In genomic region chr6:83701001-83701400, GRCm38 (mm10) we compare ENCODE assay signal across 36 mouse cellular contexts. TPM values are rescaled to one million over a fixed set of nuclear protein-coding genes. Genes with fewer than 3 reads are reported as not detected.
DNase-seq lines count a peak whose midpoint lies in the region; ATAC-seq and TF ChIP-seq lines count a peak whose summit lies in the region.
"Had no signal": no experiment of that assay in that cellular context is flagged by ENCODE, and none has a peak within 500 bp of the region (broad histone marks: within the 10 kb centered on the region; RNA-seq: fewer than 3 reads in every experiment).

No protein-coding gene starts in this region.

- H3K4me2 ChIP-seq in hindbrain, embryonic 14.5 days (replicated peaks) = no peak overlapping the region
- H3K4me2 ChIP-seq in midbrain, embryonic 11.5 days = no peak overlapping the region
- H3K4me2 ChIP-seq in midbrain, postnatal 0 days (ENCODE audit: low read depth, low read length, poor library complexity, severe bottlenecking) = no peak overlapping the region
- H3K4me2 ChIP-seq: embryonic facial prominence, embryonic 13.5 days; heart, embryonic 11.5 days had no signal

- no peak for TF ChIP-seq CTCF in midbrain, postnatal 0 days (IDR thresholded peaks at IDR 0.05)

- peaks cover 7% of the 10 kb centered on the region; the same call in 1 of the 2 replicates for H3K4me1 ChIP-seq in hindbrain, embryonic 10.5 days (replicated peaks)
- H3K4me1 ChIP-seq in hindbrain, embryonic 14.5 days (replicated peaks; ENCODE audit: control insufficient read depth, insufficient read depth, low read length) = no peaks in the 10 kb centered on the region
- H3K4me1 ChIP-seq in midbrain, embryonic 11.5 days (ENCODE audit: control insufficient read depth, insufficient read depth, low read length) = no peaks in the 10 kb centered on the region
- H3K4me1 ChIP-seq in midbrain, postnatal 0 days (ENCODE audit: insufficient read depth, low read length) = no peaks in the 10 kb centered on the region
- H3K4me1 ChIP-seq in limb, embryonic 10.5 days = peaks cover 39% of the 10 kb centered on the region

- H3K36me3 ChIP-seq in hindbrain, embryonic 10.5 days = no peaks in the 10 kb centered on the region
- H3K36me3 ChIP-seq in hindbrain, embryonic 14.5 days (replicated peaks; ENCODE audit: control insufficient read depth, insufficient read depth) = no peaks in the 10 kb centered on the region
- H3K36me3 ChIP-seq in midbrain, embryonic 11.5 days (ENCODE audit: control insufficient read depth, insufficient read depth, low read length) = no peaks in the 10 kb centered on the region
- no peaks in the 10 kb centered on the region for H3K36me3 ChIP-seq in midbrain, postnatal 0 days (ENCODE audit: insufficient read depth, low read length)
- no peaks in the 10 kb centered on the region for H3K36me3 ChIP-seq in limb, embryonic 10.5 days
- H3K36me3 ChIP-seq: embryonic facial prominence, embryonic 13.5 days had no signal

- peaks cover 100% of the 10 kb centered on the region for H3K27me3 ChIP-seq in hindbrain, embryonic 10.5 days (ENCODE audit: insufficient read depth, poor library complexity, severe bottlenecking)
- H3K27me3 ChIP-seq in hindbrain, embryonic 14.5 days (ENCODE audit: control insufficient read depth, insufficient read depth, low read length) = peaks cover 93% of the 10 kb centered on the region
- H3K27me3 ChIP-seq in midbrain, embryonic 11.5 days (ENCODE audit: control insufficient read depth, insufficient read depth, low read length) = peaks cover 93% of the 10 kb centered on the region
- peaks cover 88% of the 10 kb centered on the region for H3K27me3 ChIP-seq in midbrain, postnatal 0 days (ENCODE audit: insufficient read depth, low read length)
- H3K27me3 ChIP-seq in limb, embryonic 10.5 days (ENCODE audit: low read depth, poor library complexity, severe bottlenecking) = peaks cover 100% of the 10 kb centered on the region

- ATAC-seq in hindbrain, embryonic 14.5 days (ENCODE audit: low FRiP score) = no peak
- ATAC-seq in midbrain, embryonic 11.5 days (ENCODE audit: low FRiP score) = no peak
- no peak for ATAC-seq in midbrain, postnatal 0 days (ENCODE audit: low FRiP score)
- ATAC-seq: activated CD4-positive, CD25-positive, alpha-beta regulatory T cell, adult 4 months; forebrain, embryonic 14.5 days; forebrain, postnatal 0 days; hindbrain, embryonic 16.5 days; inflammation-experienced regulatory T-cells, adult 6 months; intestine, embryonic 16.5 days had no signal

- no peak overlapping the region for H3K27ac ChIP-seq in hindbrain, embryonic 10.5 days
- no peak overlapping the region for H3K27ac ChIP-seq in hindbrain, embryonic 14.5 days
- H3K27ac ChIP-seq in midbrain, embryonic 11.5 days (ENCODE audit: low read depth, low read length) = no peak overlapping the region
- H3K27ac ChIP-seq in midbrain, postnatal 0 days (ENCODE audit: low read depth, low read length) = no peak overlapping the region
- no peak overlapping the region for H3K27ac ChIP-seq in limb, embryonic 10.5 days
- H3K27ac ChIP-seq: embryonic facial prominence, embryonic 13.5 days; gastrocnemius, adult 2 months had no signal

- peak; percentile 48 for DNase-seq in hindbrain, embryonic 10.5 days (ENCODE audit: low spot score)
- DNase-seq in hindbrain, embryonic 14.5 days (ENCODE audit: low spot score) = no peak
- peak; percentile 93 for DNase-seq in midbrain, embryonic 11.5 days (ENCODE audit: low spot score, missing footprints)
- no peak for DNase-seq in midbrain, postnatal 0 days (ENCODE audit: low spot score)
- DNase-seq in R1 (ENCODE audit: low read depth, low spot score) = peak; percentile 44
- DNase-seq in limb, embryonic 10.5 days (ENCODE audit: low spot score) = peak; percentile 41
- DNase-seq in cerebellum, adult 18-20 months = no peak
- no peak for DNase-seq in thymus, postnatal 25 days
- DNase-seq: adrenal gland, adult 8-10 months; adrenal gland, postnatal 25 days; B cell, adult 2 months; cerebellum, adult 11-12 months; cerebellum, adult 9-10 months; forebrain, postnatal 0 days; gastrocnemius, adult 2 months; gastrocnemius, postnatal 14 days; heart, adult 11 months had no signal

- H3K4me3 ChIP-seq in hindbrain, embryonic 10.5 days = no peak overlapping the region
- no peak overlapping the region for H3K4me3 ChIP-seq in hindbrain, embryonic 14.5 days (replicated peaks; ENCODE audit: low read length)
- H3K4me3 ChIP-seq in midbrain, embryonic 11.5 days (ENCODE audit: low read depth, low read length) = no peak overlapping the region
- H3K4me3 ChIP-seq in midbrain, postnatal 0 days (ENCODE audit: low read depth, low read length) = no peak overlapping the region
- H3K4me3 ChIP-seq in limb, embryonic 10.5 days = no peak overlapping the region
- H3K4me3 ChIP-seq: embryonic facial prominence, embryonic 13.5 days; erythroblast, embryonic 14.5 days; gastrocnemius, adult 2 months had no signal

- H3K9ac ChIP-seq in hindbrain, embryonic 14.5 days = no peak overlapping the region
- H3K9ac ChIP-seq in midbrain, embryonic 11.5 days (ENCODE audit: low read length) = no peak overlapping the region
- no peak overlapping the region for H3K9ac ChIP-seq in midbrain, postnatal 0 days (replicated peaks; ENCODE audit: low read length, poor library complexity, severe bottlenecking)
- H3K9ac ChIP-seq: embryonic facial prominence, embryonic 13.5 days; forebrain, postnatal 0 days had no signal

- no peaks in the 10 kb centered on the region for H3K9me3 ChIP-seq in hindbrain, embryonic 10.5 days
- no peaks in the 10 kb centered on the region for H3K9me3 ChIP-seq in hindbrain, embryonic 14.5 days (ENCODE audit: control insufficient read depth, low read length)
- peaks cover 3% of the 10 kb centered on the region; the same call in 1 of the 2 replicates for H3K9me3 ChIP-seq in midbrain, embryonic 11.5 days (ENCODE audit: control insufficient read depth, low read length)
- no peaks in the 10 kb centered on the region for H3K9me3 ChIP-seq in midbrain, postnatal 0 days (ENCODE audit: low read length)
- no peaks in the 10 kb centered on the region for H3K9me3 ChIP-seq in limb, embryonic 10.5 days (replicated peaks)
- H3K9me3 ChIP-seq: embryonic facial prominence, embryonic 13.5 days had no signal

- 1% methylated on average over 11 of the region's 11 CpGs for WGBS in hindbrain, embryonic 10.5 days
- WGBS in hindbrain, embryonic 14.5 days = 1% methylated on average over 11 of the region's 11 CpGs
- under 1% methylated on average over 11 of the region's 11 CpGs for WGBS in midbrain, embryonic 11.5 days
- WGBS in midbrain, postnatal 0 days = 2% methylated on average over 11 of the region's 11 CpGs
- under 1% methylated on average over 11 of the region's 11 CpGs for WGBS in limb, embryonic 10.5 days

RNA-seq across cellular contexts. Expression of gene Vax2, which starts 10.1 kb away (rescaled TPM):
- 0.60 and 0.86 TPM in 2 replicates for polyA plus RNA-seq in hindbrain, embryonic 10.5 days (2016; fragmentation: Nextera tagmentation; extraction: Ambion mirVana)
- not detected in 2 replicates for polyA plus RNA-seq in hindbrain, embryonic 14.5 days (2014; fragmentation: Nextera tagmentation; extraction: Ambion mirVana)
- 0.25 and 0.26 TPM in 2 replicates for polyA plus RNA-seq in midbrain, embryonic 11.5 days (2014; fragmentation: Nextera tagmentation; extraction: Ambion mirVana)
- not detected in 2 replicates for total RNA-seq in midbrain, postnatal 0 days (2014; rRNA removed)
- not detected in 2 replicates for polyA plus RNA-seq in midbrain, postnatal 0 days (2015; fragmentation: Nextera tagmentation; extraction: Ambion mirVana)
- polyA plus RNA-seq in limb, embryonic 10.5 days (2016; fragmentation: Nextera tagmentation; extraction: Ambion mirVana) = 6.3 and 10.7 TPM in 2 replicates
- total RNA-seq: adrenal gland, adult 8-10 months; adrenal gland, postnatal 25 days; CH12.LX; common myeloid progenitor, adult 5-6 weeks; forebrain, postnatal 0 days; gastrocnemius, adult 2 months; gastrocnemius, postnatal 14 days; gastrocnemius, postnatal 4 days; heart, adult 8-10 months; heart, postnatal 25 days; hematopoietic stem cell, adult 5-6 weeks had no signal
- polyA plus RNA-seq: embryonic facial prominence, embryonic 13.5 days; erythroblast, embryonic 14.5 days; forebrain, embryonic 14.5 days; forebrain, postnatal 0 days; frontal cortex, adult 2 months; heart, embryonic 11.5 days; heart, embryonic 14.5 days; heart, postnatal 0 days; hindbrain, embryonic 16.5 days; intestine, embryonic 16.5 days had no signal

RNA-seq across cellular contexts. Expression of gene Cd207, which starts 23.3 kb away (rescaled TPM):
- not detected in 2 replicates for polyA plus RNA-seq in hindbrain, embryonic 10.5 days (2016; fragmentation: Nextera tagmentation; extraction: Ambion mirVana)
- polyA plus RNA-seq in hindbrain, embryonic 14.5 days (2014; fragmentation: Nextera tagmentation; extraction: Ambion mirVana) = not detected in 2 replicates
- polyA plus RNA-seq in midbrain, embryonic 11.5 days (2014; fragmentation: Nextera tagmentation; extraction: Ambion mirVana) = not detected in 2 replicates
- total RNA-seq in midbrain, postnatal 0 days (2014; rRNA removed) = 0.16 TPM in 1 of 2 replicates, not detected in the other
- not detected in 2 replicates for polyA plus RNA-seq in midbrain, postnatal 0 days (2015; fragmentation: Nextera tagmentation; extraction: Ambion mirVana)
- polyA plus RNA-seq in limb, embryonic 10.5 days (2016; fragmentation: Nextera tagmentation; extraction: Ambion mirVana) = not detected in 2 replicates
- total RNA-seq: adrenal gland, postnatal 25 days; CH12.LX; common myeloid progenitor, adult 5-6 weeks; forebrain, postnatal 0 days; gastrocnemius, adult 2 months; gastrocnemius, postnatal 14 days; gastrocnemius, postnatal 4 days; hematopoietic stem cell, adult 5-6 weeks; MEL had no signal
- polyA plus RNA-seq: activated CD4-positive, CD25-positive, alpha-beta regulatory T cell, adult 4 months; brain, embryonic 14.5 days; embryonic facial prominence, embryonic 13.5 days; erythroblast, embryonic 14.5 days; forebrain, embryonic 14.5 days; forebrain, postnatal 0 days; heart, embryonic 11.5 days; hindbrain, embryonic 16.5 days; inflammation-experienced regulatory T-cells, adult 6 months; intestine, embryonic 16.5 days had no signal

RNA-seq across cellular contexts. Expression of gene Atp6v1b1, which starts 41.8 kb away (rescaled TPM):
- not detected in 2 replicates for polyA plus RNA-seq in hindbrain, embryonic 10.5 days (2016; fragmentation: Nextera tagmentation; extraction: Ambion mirVana)
- polyA plus RNA-seq in hindbrain, embryonic 14.5 days (2014; fragmentation: Nextera tagmentation; extraction: Ambion mirVana) = not detected in 2 replicates
- polyA plus RNA-seq in midbrain, embryonic 11.5 days (2014; fragmentation: Nextera tagmentation; extraction: Ambion mirVana) = not detected in 2 replicates
- 0.77 TPM in 1 of 2 replicates, not detected in the other for total RNA-seq in midbrain, postnatal 0 days (2014; rRNA removed)
- polyA plus RNA-seq in midbrain, postnatal 0 days (2015; fragmentation: Nextera tagmentation; extraction: Ambion mirVana) = 0.07 TPM in 1 of 2 replicates, not detected in the other
- polyA plus RNA-seq in limb, embryonic 10.5 days (2016; fragmentation: Nextera tagmentation; extraction: Ambion mirVana) = not detected in 2 replicates
- total RNA-seq: adrenal gland, adult 8-10 months; adrenal gland, postnatal 25 days; CH12.LX; common myeloid progenitor, adult 5-6 weeks; gastrocnemius, adult 2 months; gastrocnemius, postnatal 14 days; gastrocnemius, postnatal 4 days; heart, postnatal 25 days; hematopoietic stem cell, adult 5-6 weeks; MEL had no signal
- polyA plus RNA-seq: activated CD4-positive, CD25-positive, alpha-beta regulatory T cell, adult 4 months; erythroblast, embryonic 14.5 days; forebrain, embryonic 14.5 days; heart, embryonic 11.5 days; heart, embryonic 14.5 days; heart, postnatal 0 days; hindbrain, embryonic 16.5 days; inflammation-experienced regulatory T-cells, adult 6 months; intestine, embryonic 16.5 days had no signal

RNA-seq across cellular contexts. Expression of gene Clec4f, which starts 45.0 kb away (rescaled TPM):
- polyA plus RNA-seq in hindbrain, embryonic 10.5 days (2016; fragmentation: Nextera tagmentation; extraction: Ambion mirVana) = 0.10 TPM in 1 of 2 replicates, not detected in the other
- polyA plus RNA-seq in hindbrain, embryonic 14.5 days (2014; fragmentation: Nextera tagmentation; extraction: Ambion mirVana) = not detected in 2 replicates
- not detected in 2 replicates for polyA plus RNA-seq in midbrain, embryonic 11.5 days (2014; fragmentation: Nextera tagmentation; extraction: Ambion mirVana)
- total RNA-seq in midbrain, postnatal 0 days (2014; rRNA removed) = not detected in 2 replicates
- polyA plus RNA-seq in midbrain, postnatal 0 days (2015; fragmentation: Nextera tagmentation; extraction: Ambion mirVana) = 0.12 and 0.19 TPM in 2 replicates
- not detected in 2 replicates for polyA plus RNA-seq in limb, embryonic 10.5 days (2016; fragmentation: Nextera tagmentation; extraction: Ambion mirVana)
- total RNA-seq: adrenal gland, adult 8-10 months; adrenal gland, postnatal 25 days; CH12.LX; common myeloid progenitor, adult 5-6 weeks; forebrain, postnatal 0 days; gastrocnemius, adult 2 months; gastrocnemius, postnatal 14 days; heart, postnatal 25 days; hematopoietic stem cell, adult 5-6 weeks; MEL had no signal
- polyA plus RNA-seq: activated CD4-positive, CD25-positive, alpha-beta regulatory T cell, adult 4 months; brain, embryonic 14.5 days; embryonic facial prominence, embryonic 13.5 days; forebrain, embryonic 14.5 days; frontal cortex, adult 2 months; hindbrain, embryonic 16.5 days; inflammation-experienced regulatory T-cells, adult 6 months had no signal

Comparison
In these comparisons a context has a peak if more than half of its experiments do, and no peak if none do; other contexts are left out.
1. DNase-seq: peak in hindbrain, embryonic 10.5 days (single experiment), midbrain, embryonic 11.5 days (single experiment), R1 (single experiment) and limb, embryonic 10.5 days (single experiment); none in hindbrain, embryonic 14.5 days (single experiment), midbrain, postnatal 0 days (single experiment), cerebellum, adult 18-20 months (0 of 2) and thymus, postnatal 25 days (single experiment).